Mouse (Mus musculus) hindbrain, embryonic 12.5 days (tissue): ENCODE results near the gene Crtac1. TPM values are rescaled to one million over a fixed set of nuclear protein-coding genes. Genes with fewer than 3 reads are reported as not detected.

Experiments
- ATAC-seq: fragments of 200-750 bp; cut with Nextera tagmentation; 2 replicates; pipeline ENCODE4 v1.8.0; 2017; ENCODE audit warnings: moderate TSS enrichment; ENCODE audit not compliant: low FRiP score
- H3K27ac ChIP-seq: fragments of 300-500 bp; sonication (generic); 2 replicates; pipeline ENCODE4 v1.5.1; 2016; ENCODE audit warnings: mild to moderate bottlenecking
- H3K27me3 ChIP-seq: fragments of 300-500 bp; sonication (generic); 2 replicates; pipeline ENCODE4 v1.6.1; 2016; ENCODE audit warnings: mild to moderate bottlenecking
- H3K36me3 ChIP-seq: fragments of 300-500 bp; sonication (generic); 2 replicates; pipeline ENCODE4 v1.6.1; 2016; ENCODE audit warnings: mild to moderate bottlenecking
- H3K4me1 ChIP-seq: fragments of 300-500 bp; sonication (generic); 2 replicates; pipeline ENCODE4 v1.6.1; 2016
- H3K4me2 ChIP-seq: fragments of 300-500 bp; sonication (generic); replicated peaks from 2 replicates; pipeline ENCODE4 v1.6.1; 2016; ENCODE audit warnings: mild to moderate bottlenecking
- H3K4me3 ChIP-seq: fragments of 300-500 bp; sonication (generic); 2 replicates; pipeline ENCODE4 v1.5.1; 2016; ENCODE audit warnings: mild to moderate bottlenecking
- H3K9ac ChIP-seq: fragments of 300-500 bp; sonication (generic); 2 replicates; pipeline ENCODE4 v1.6.1; 2016; ENCODE audit warnings: mild to moderate bottlenecking, moderate library complexity
- H3K9me3 ChIP-seq: fragments of 300-500 bp; sonication (generic); replicated peaks from 2 replicates; pipeline ENCODE4 v1.6.1; 2016; ENCODE audit warnings: mild to moderate bottlenecking
- WGBS: fragments of 180-500 bp; shearing (Covaris S2); methylation state at CpG from one replicate; pipeline ENCODE4 v1.1.7; 2016; 5-methylcytosine and 5-hydroxymethylcytosine counted together
- polyA plus RNA-seq: library from polyadenylated mRNA; unstranded; fragments of >200 nt; fragmentation: Nextera tagmentation; extraction: Ambion mirVana; gene quantifications from 2 replicates; pipeline ENCODE4 v1.2.1, GENCODE M21; 2016

The Crtac1 gene
- 14.0 and 14.8 TPM in 2 replicates for polyA plus RNA-seq

GRCm38 (mm10) chr19:42431485-42432190 is at the start of gene Crtac1:
Gene Crtac1 (minus strand): TSS chr19:42431783.
- H3K4me2 ChIP-seq, result peak within 1 kb of the TSS; percentile 86
- H3K4me3 ChIP-seq, result peak within 1 kb of the TSS; percentile 66
- peak within 1 kb of the TSS; percentile 93 for H3K27ac ChIP-seq
- no peaks in the 10 kb centered on the region for H3K36me3 ChIP-seq
- peaks cover 58% of the 10 kb centered on the region for H3K27me3 ChIP-seq
- peak within 1 kb of the TSS; percentile 84 for H3K9ac ChIP-seq
- H3K9me3 ChIP-seq, result no peaks in the 10 kb centered on the region
- ATAC-seq, result peak; percentile 95
- under 1% methylated on average over 75 of the region's 88 CpGs for WGBS
- H3K4me1 ChIP-seq, result peaks cover 14% of the 10 kb centered on the region

GRCm38 (mm10) chr19:42478303-42478702 is 46.7 kb upstream of the Crtac1 start:
- Histone ChIP-seq H3K27me3 (no peaks in the 10 kb centered on the region), H3K9me3 (no peaks in the 10 kb centered on the region), H3K27ac (no peak overlapping the region), H3K9ac (no peak overlapping the region), H3K36me3 (no peaks in the 10 kb centered on the region), H3K4me2 (no peak overlapping the region), H3K4me1 (peaks cover 8% of the 10 kb centered on the region; the same call in 1 of the 2 replicates), H3K4me3 (no peak overlapping the region)
- ATAC-seq, result peak; percentile 56
- WGBS, result 49% methylated on average over 12 of the region's 12 CpGs

GRCm38 (mm10) chr19:42477769-42478168 is 46.2 kb upstream of the Crtac1 start:
- WGBS, result 84% methylated on average over 5 of the region's 5 CpGs
- Histone ChIP-seq H3K4me1 (peaks cover 8% of the 10 kb centered on the region; the same call in 1 of the 2 replicates), H3K9me3 (no peaks in the 10 kb centered on the region), H3K36me3 (no peaks in the 10 kb centered on the region), H3K4me3 (no peak overlapping the region), H3K4me2 (no peak overlapping the region), H3K9ac (no peak overlapping the region), H3K27ac (no peak overlapping the region), H3K27me3 (no peaks in the 10 kb centered on the region)
- no peak for ATAC-seq

- H3K27me3 ChIP-seq, result no peaks in the 10 kb centered on the region
- H3K27ac ChIP-seq, result no peak overlapping the region
- no peak overlapping the region for H3K9ac ChIP-seq
- no peak overlapping the region for H3K4me2 ChIP-seq
- no peak overlapping the region for H3K4me3 ChIP-seq
- H3K4me1 ChIP-seq, result 0 out of 2 replicates have a peak, but pooled peaks cover 8% of the 10 kb centered on the region
- WGBS, result 30% methylated on average over 11 of the region's 11 CpGs
- no peaks in the 10 kb centered on the region for H3K36me3 ChIP-seq
- H3K9me3 ChIP-seq, result no peaks in the 10 kb centered on the region
- ATAC-seq, result no peak
Measured at GRCm38 (mm10) chr19:42472831-42473230, 41.2 kb upstream of the Crtac1 start.

GRCm38 (mm10) chr19:42471571-42471970 is 40.0 kb upstream of the Crtac1 start:
- H3K27me3 ChIP-seq, result no peaks in the 10 kb centered on the region
- no peaks in the 10 kb centered on the region for H3K36me3 ChIP-seq
- 0 out of 2 replicates have a peak, but pooled peaks cover 8% of the 10 kb centered on the region for H3K4me1 ChIP-seq
- H3K9me3 ChIP-seq, result no peaks in the 10 kb centered on the region
- WGBS, result 56% methylated on average over 4 of the region's 4 CpGs
- no peak overlapping the region for H3K4me3 ChIP-seq
- ATAC-seq, result peak; percentile 61
- peak overlapping the region; percentile 17; the same call in 1 of the 2 replicates for H3K27ac ChIP-seq
- H3K9ac ChIP-seq, result no peak overlapping the region
- no peak overlapping the region for H3K4me2 ChIP-seq

GRCm38 (mm10) chr19:42461851-42462250 is 30.3 kb upstream of the Crtac1 start:
- Histone ChIP-seq H3K4me3 (no peak overlapping the region), H3K36me3 (no peaks in the 10 kb centered on the region), H3K4me2 (no peak overlapping the region), H3K27me3 (no peaks in the 10 kb centered on the region), H3K9ac (no peak overlapping the region), H3K4me1 (peaks cover 10% of the 10 kb centered on the region), H3K9me3 (no peaks in the 10 kb centered on the region), H3K27ac (no peak overlapping the region)
- 45% methylated on average over 6 of the region's 6 CpGs for WGBS
- no peak for ATAC-seq

- no peaks in the 10 kb centered on the region for H3K36me3 ChIP-seq
- H3K27ac ChIP-seq, result no peak overlapping the region
- H3K4me2 ChIP-seq, result no peak overlapping the region
- ATAC-seq, result no peak
- no peak overlapping the region for H3K4me3 ChIP-seq
- H3K9me3 ChIP-seq, result no peaks in the 10 kb centered on the region
- 43% methylated on average over 9 of the region's 9 CpGs for WGBS
- H3K4me1 ChIP-seq, result peaks cover 10% of the 10 kb centered on the region
- H3K9ac ChIP-seq, result no peak overlapping the region
- H3K27me3 ChIP-seq, result no peaks in the 10 kb centered on the region
Measured at GRCm38 (mm10) chr19:42461353-42461752, 29.8 kb upstream of the Crtac1 start.

- Histone ChIP-seq H3K4me2 (no peak overlapping the region), H3K4me1 (peaks cover 10% of the 10 kb centered on the region), H3K27me3 (no peaks in the 10 kb centered on the region), H3K9me3 (no peaks in the 10 kb centered on the region), H3K4me3 (no peak overlapping the region), H3K9ac (no peak overlapping the region), H3K27ac (no peak overlapping the region), H3K36me3 (no peaks in the 10 kb centered on the region)
- ATAC-seq, result no peak
- WGBS, result 89% methylated on average over 8 of the region's 8 CpGs
Measured at GRCm38 (mm10) chr19:42459512-42459911, 27.9 kb upstream of the Crtac1 start.

GRCm38 (mm10) chr19:42454481-42455236 is 23.1 kb upstream of the Crtac1 start:
- Histone ChIP-seq H3K27ac (no peak overlapping the region), H3K9ac (no peak overlapping the region), H3K4me3 (no peak overlapping the region), H3K36me3 (no peaks in the 10 kb centered on the region), H3K27me3 (0 out of 2 replicates have a peak, but pooled peaks cover 2% of the 10 kb centered on the region), H3K9me3 (no peaks in the 10 kb centered on the region), H3K4me2 (no peak overlapping the region), H3K4me1 (no peaks in the 10 kb centered on the region)
- no peak for ATAC-seq
- WGBS, result 67% methylated on average over 6 of the region's 6 CpGs

GRCm38 (mm10) chr19:42454006-42454405 is 22.4 kb upstream of the Crtac1 start:
- 0 out of 2 replicates have a peak, but pooled peaks cover 2% of the 10 kb centered on the region for H3K27me3 ChIP-seq
- no peak overlapping the region for H3K27ac ChIP-seq
- no peak overlapping the region for H3K9ac ChIP-seq
- no peak overlapping the region for H3K4me2 ChIP-seq
- WGBS, result 89% methylated on average over 9 of the region's 9 CpGs
- ATAC-seq, result no peak
- no peaks in the 10 kb centered on the region for H3K4me1 ChIP-seq
- H3K4me3 ChIP-seq, result no peak overlapping the region
- H3K36me3 ChIP-seq, result no peaks in the 10 kb centered on the region
- H3K9me3 ChIP-seq, result no peaks in the 10 kb centered on the region

- no peak overlapping the region for H3K27ac ChIP-seq
- H3K9ac ChIP-seq, result no peak overlapping the region
- H3K9me3 ChIP-seq, result no peaks in the 10 kb centered on the region
- H3K4me3 ChIP-seq, result no peak overlapping the region
- H3K36me3 ChIP-seq, result no peaks in the 10 kb centered on the region
- ATAC-seq, result no peak
- 0 out of 2 replicates have a peak, but pooled peaks cover 2% of the 10 kb centered on the region for H3K27me3 ChIP-seq
- 83% methylated on average over 7 of the region's 7 CpGs for WGBS
- H3K4me2 ChIP-seq, result no peak overlapping the region
- H3K4me1 ChIP-seq, result no peaks in the 10 kb centered on the region
Measured at GRCm38 (mm10) chr19:42452539-42452938, 21.0 kb upstream of the Crtac1 start.

- no peaks in the 10 kb centered on the region for H3K36me3 ChIP-seq
- H3K27me3 ChIP-seq, result 0 out of 2 replicates have a peak, but pooled peaks cover 6% of the 10 kb centered on the region
- no peak overlapping the region for H3K4me3 ChIP-seq
- WGBS, result 92% methylated on average over 10 of the region's 10 CpGs
- ATAC-seq, result no peak
- H3K4me1 ChIP-seq, result no peaks in the 10 kb centered on the region
- H3K9ac ChIP-seq, result no peak overlapping the region
- H3K4me2 ChIP-seq, result no peak overlapping the region
- H3K9me3 ChIP-seq, result no peaks in the 10 kb centered on the region
- no peak overlapping the region for H3K27ac ChIP-seq
Measured at GRCm38 (mm10) chr19:42448539-42448938, 17.0 kb upstream of the Crtac1 start.
